Mouse (Mus musculus) adrenal gland, postnatal 10 days (tissue): ENCODE data around the gene Smim14. TPM values are rescaled to one million over a fixed set of nuclear protein-coding genes. Genes with fewer than 3 reads are reported as not detected.

Experiments
- DNase-seq: peaks from one replicate; pipeline ENCODE4 v3.0.0; 2021; ENCODE audit warnings: mixed read lengths
- total RNA-seq, 2 experiments: library from RNA; stranded (reverse); gene quantifications; 2 replicates each; pipeline ENCODE4 v1.2.3; 2021

The Smim14 gene
- total RNA-seq, 2 experiments from 2014 or later: 115 to 117 TPM

DNA sequence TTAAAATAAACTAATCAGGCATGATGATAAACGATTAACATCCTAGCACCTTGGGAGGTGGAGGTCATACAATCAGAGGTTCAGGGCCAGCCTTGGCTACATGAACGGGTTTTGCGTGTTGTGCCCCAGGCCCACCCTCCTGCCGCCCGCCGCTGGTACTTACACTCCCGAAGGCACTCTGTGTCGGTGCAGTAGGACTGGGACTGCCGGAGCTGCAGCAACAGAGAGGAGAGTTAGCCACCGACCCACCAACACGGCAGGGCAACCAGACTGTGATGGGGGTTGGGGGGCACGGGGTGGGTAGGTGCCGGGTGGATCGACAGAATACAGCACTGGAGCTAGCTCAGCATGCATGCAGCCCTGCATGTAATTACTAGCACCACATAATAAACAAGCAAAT, 76.6 kb downstream of the Smim14 start:
- no peak for DNase-seq

GRCm38 (mm10) chr5:65459454-65459853, 77.5 kb downstream of the Smim14 start:
- no peak for DNase-seq

DNA sequence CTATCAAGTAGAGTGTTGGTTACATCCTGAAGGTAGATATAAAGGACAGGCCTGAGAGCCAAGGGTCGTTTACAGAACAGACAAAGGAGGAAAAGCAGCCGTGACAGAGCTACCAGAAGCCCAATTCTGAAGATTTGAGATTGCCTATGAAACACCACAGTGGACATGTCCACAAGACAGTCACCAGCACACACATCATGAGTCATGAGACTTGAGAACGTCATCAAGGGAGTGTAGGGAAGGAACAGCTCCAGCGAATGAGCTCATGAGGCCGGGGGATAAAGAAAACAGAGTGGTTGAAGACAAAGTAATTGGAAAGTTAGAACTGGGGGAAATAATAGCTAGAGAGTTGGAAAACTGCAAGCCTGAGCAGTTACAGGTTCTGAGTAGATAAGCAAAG, 79.1 kb downstream of the Smim14 start:
- DNase-seq: no peak

GRCm38 (mm10) chr5:65457086-65457827, 79.7 kb downstream of the Smim14 start:
- no peak for DNase-seq

GRCm38 (mm10) chr5:65454771-65455170, 82.2 kb downstream of the Smim14 start:
- peak; percentile 31 for DNase-seq

DNA sequence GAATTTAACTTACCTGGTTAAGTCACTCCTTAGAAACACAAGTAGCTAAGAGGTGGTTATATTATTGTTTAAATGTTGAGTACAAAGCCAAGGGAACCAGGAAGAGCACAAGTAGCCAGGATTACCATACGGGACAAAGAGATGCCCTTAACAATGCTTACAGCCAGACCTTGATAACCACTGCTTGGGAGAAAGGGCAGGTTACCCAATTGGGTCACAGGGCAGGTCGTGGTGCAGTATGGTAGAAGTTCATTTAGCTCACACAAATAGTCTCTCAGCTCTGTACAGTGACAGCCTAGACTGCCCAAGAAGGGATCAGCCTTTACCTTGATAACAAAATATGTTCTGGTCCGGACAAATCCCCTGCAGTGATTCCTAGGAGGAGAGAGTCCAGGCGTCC, 88.0 kb downstream of the Smim14 start:
- DNase-seq: no peak

DNA sequence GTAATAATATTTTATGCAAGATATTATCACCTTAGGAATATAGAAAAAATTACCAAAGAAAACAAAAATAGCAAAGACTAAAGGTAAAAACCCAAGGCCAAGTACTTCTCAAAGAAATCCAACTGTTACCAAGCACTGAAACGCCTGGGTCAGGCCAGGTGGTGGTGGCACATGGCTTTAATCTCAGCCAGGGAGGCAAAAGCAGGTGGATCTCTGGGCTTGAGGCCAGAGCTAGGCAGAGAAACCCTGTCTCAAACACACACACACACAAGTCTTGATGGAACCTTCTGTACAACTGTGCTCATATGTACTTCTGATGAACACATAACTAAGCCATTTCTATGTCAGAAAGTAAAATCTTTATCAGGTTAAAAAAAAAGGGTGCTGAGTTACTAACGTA, 89.2 kb downstream of the Smim14 start:
- no peak for DNase-seq

DNA sequence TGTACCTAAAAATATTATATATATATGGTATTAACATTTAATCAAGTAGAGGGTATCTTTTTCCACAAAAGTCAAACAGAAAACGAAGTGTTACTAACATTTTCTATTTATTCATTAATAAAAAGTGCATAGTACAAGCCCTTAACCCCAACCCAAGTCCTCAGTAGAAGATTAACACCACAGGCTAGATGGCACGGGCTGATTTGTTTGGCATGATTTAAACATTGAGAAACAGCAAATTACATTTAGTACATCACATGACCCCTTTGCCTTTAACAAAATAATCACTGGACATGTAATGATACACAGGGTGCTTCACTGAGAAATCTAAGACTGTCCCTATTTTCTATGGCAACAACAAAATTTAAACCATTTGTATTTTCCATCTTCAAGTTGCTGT, 90.2 kb downstream of the Smim14 start:
- no peak for DNase-seq

GRCm38 (mm10) chr5:65444981-65445380, 92.0 kb downstream of the Smim14 start:
- DNase-seq: no peak

GRCm38 (mm10) chr5:65438041-65438440, 98.9 kb downstream of the Smim14 start:
- DNase-seq: no peak

DNA sequence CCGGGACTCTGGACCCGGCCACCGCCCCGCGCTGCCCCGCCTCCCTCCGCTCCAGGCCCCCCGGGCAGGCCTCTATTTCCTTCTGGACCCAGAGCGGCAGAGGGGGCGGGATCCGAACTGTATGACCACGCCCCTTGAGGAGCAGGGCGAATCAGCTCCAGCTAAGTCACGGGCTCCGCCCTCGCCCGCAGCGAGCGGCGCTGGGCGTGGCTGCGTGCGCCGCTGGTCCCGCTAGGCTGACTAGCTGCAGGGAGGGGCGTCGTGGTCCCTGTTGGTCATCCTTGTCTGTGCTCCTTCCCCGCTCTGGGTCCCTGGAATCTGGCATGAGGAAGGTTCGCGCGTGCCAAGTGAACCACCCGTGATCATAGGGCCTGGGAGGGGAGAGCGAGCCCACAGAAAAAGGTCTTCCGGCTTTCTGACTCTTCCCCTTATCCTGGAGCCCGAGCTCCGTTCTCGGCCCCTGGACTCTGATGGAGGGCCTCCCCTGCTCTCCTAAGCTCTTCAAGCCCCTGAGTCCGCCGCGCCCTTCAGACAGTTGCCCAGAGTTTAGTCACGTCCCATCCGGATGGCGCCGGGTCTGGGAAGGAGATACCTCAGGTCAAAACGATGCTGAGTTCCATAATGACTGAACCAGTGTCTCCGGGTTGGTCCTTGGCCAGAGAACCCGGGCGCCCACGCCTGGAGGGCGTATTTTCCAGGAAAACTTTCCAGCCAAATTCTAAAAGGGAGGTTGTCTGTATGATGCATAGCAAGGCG, 101.0 kb downstream of the Smim14 start, which contains the start of gene Ugdh:
Gene Ugdh (minus strand): TSS at position 144 of the 756 bp plus-strand sequence.
- DNase-seq: peak; percentile 98

DNA sequence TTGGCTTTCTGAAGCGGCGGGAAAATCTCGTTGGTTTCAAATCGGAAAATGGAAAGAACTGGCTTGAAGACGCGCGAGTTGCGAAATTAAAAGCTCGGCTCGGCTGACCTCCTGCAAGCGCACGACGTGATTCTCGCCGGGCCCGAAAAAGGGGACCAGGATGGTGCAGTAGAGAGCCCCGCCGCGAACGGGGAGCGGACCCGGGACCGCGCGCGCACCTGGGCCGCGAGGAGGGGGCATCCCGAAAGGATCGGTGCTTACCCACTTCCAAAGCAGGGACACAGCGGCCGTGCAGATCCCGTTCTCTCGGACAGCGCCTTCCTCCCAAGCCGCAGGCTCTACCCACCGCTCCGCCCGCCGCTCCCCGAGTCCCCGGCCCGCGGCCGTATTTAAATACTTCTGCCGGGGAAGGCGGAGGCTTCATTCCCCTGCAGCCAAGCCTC, 101.6 kb downstream of the Smim14 start:
- DNase-seq: no peak

DNA sequence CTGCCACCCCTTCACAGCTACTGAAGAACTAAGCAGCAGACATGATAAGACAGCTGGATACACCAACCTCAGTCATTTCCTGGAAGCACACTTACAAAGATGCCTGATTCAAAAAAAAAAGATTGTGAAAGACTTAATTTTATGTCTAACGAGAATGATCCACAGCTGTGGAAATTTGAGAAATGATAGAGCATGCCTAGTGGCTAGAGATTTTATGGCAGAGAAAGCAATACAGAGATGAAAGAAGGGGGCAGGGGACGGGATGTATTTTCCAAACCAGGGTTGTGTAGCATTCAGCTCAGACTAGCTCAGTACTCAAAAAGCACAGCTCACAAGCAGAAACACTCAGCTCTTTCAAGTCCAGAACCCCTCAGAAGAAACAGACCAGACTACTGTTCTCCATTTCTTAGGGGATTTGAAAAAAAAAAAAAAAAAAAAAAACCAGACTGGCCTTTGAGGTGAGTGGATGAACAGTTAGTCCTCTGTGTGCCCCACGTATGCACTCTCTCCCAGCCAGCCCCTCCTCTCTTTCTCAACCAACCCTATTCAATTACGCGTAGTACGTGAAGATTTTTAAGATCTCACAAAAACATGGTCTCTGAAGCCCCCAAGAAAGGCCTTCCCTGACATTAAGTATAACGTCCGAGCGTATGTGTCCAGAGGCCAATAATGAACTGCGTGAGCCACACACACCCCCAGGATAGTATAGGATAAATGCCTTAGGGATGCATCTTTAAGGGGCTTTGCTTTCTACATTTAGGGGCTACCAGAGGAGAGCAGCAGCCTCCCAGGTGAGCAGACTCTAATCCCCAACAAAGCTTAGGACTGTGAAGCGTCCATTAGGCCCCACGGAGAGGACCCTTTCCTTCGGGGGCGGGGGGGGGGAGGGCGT, 102.3 kb downstream of the Smim14 start:
- no peak for DNase-seq

- DNase-seq: no peak
Observed at GRCm38 (mm10) chr5:65429441-65429840, 107.5 kb downstream of the Smim14 start.

DNA sequence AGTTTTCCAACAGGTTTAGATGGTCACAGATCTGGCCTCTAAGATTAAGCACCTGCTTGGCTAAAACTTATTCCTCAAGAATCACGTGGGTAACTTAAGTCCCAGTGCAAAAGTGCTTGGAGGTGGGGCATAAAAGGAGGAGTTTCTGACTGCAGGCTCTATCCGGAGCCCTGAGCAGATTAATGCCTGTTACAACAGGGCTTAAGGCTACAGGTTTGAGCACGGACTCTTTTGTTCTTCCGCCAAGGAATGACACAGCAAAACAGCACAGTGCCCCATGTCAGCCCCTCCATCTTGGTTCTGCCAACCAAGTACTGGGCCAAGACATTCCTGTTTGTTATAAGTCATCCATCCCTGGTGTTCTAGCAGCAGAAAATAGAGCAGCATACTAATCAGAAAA, 108.7 kb downstream of the Smim14 start:
- no peak for DNase-seq

DNA sequence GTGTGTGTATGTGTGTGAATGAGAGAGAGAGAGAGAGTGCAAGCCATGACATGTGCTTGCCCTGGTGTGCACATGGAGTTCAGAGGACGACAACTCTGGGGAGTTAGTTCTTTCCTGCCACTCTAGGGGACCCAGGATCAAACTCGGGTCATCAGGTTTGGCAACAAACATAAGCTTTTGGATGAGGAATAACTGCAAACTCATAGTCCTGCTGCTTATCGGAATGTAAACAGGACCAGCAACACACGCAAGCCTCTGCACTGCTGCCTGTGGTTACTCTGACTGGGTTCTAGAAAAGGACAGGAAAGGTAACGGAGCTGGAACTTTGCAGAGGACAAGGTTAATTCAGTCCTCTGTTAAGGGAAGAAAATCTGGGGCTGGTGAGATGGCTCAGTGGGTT, 111.7 kb downstream of the Smim14 start:
- no peak for DNase-seq

DNA sequence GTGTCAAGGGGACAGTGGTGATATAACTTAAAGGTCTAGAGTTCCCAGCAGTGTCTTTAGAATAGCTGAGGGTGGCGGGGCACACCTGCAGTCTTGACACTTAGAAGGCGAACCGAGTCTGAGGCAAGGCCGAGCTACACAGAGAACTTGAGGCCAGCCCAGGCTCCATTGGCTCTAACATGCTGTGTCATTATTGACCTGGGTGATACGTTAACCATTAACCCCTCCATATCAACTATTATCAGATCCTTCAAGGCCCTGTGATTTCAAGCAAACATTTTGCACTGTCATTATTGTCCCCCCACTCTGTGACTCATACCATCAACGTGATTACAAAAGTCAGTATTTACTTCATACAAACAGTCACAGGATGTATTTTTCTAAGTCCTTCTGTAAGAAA, 112.8 kb downstream of the Smim14 start:
- DNase-seq: no peak

DNA sequence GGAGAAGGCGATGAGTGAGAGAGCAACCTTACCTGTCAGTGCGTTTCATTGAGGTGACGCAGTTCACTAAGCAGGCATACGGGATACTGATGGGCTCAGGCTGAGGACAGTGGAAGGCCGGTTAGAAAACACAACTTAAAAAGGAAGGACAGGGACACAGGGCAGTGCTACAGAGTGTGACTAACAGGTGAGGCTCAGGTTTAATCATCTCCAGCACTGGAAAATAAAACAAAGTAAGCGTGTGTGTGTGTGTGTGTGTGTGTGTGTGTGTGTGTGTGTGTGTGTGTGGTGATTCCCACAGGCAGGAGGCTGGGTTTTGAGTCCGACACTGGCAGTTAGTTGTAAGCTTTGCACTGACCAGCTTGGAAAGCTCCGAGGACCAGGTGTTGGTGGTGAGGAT, 114.2 kb downstream of the Smim14 start:
- DNase-seq: no peak

DNA sequence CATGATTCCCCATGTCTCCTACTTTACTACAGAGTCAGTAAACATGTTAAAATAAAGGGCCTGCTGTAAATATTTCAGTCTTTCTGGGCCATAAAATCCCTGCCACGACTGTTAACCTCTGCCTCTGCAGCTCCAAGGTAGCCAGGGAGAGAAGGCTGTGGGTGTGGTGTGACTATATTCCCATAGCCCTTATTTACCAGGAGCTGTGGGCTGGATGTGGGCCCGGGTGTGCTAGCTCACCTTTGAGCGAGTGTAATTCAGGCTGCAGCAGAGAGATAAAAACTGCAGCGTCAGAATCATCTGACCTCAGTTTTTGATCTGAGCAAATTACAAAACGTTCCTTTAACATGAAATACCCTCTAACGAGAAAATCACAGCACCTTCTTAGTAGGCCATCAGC, 116.2 kb downstream of the Smim14 start:
- no peak for DNase-seq

- DNase-seq: no peak
Observed at GRCm38 (mm10) chr5:65419136-65419535, 117.8 kb downstream of the Smim14 start.

DNA sequence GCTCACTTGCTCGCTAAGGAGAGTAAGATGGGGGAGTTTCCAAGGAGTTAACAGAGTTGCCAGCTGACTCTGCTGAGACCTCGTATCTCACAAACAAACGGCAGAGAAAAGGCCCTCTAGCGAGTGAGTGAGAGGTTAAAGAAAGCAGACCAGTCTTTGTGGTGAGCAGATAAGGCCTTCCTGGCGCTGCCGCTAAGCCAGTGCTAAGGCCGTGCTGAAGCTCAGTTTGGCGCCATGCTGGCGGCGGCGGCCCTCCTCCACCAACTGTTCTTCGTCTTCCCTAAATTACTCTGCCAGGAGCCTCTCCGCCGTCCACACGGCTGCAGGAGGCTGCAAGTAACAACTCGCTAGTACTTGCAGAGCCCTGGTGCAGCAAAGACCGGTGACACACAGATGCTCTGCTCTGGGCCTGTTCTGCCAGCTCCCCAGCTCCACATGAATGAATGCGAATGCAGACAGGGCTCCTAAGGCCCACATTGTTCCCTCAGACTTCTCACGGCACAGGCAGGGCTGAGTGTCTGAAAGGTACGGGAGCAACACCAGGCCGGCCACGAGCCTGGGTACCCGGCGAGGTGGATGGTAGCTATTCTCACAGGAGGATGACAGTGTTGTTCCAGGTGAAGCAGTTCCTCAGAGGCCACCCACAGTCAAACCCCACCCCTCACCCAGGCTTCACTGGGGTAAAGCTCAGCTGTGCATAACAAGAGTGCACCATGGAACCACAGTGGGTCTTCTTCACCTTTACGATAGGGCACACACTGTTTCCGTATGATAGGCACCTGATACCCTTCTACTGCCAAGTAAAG, 121.1 kb downstream of the Smim14 start:
- DNase-seq: peak; percentile 31

- no peak for DNase-seq
Observed at GRCm38 (mm10) chr5:65407989-65408388, 129.0 kb downstream of the Smim14 start.
